Mouse (Mus musculus) megakaryocyte, embryonic 14.5 days (primary cell): ENCODE results near the gene Rtn2. TPM values are rescaled to one million over a fixed set of nuclear protein-coding genes. Genes with fewer than 3 reads are reported as not detected.

ENCODE experiments used
- H3K27me3 ChIP-seq: replicated peaks from 2 replicates; pipeline ENCODE3; 2012; ENCODE audit warnings: inconsistent platforms
- H3K36me3 ChIP-seq: replicated peaks from 2 replicates; pipeline ENCODE3; 2012; ENCODE audit warnings: low read length, inconsistent platforms, mixed read lengths
- H3K4me1 ChIP-seq: 2 replicates; pipeline ENCODE4 v1.6.1; 2012; ENCODE audit warnings: inconsistent platforms
- H3K4me3 ChIP-seq: replicated peaks from 2 replicates; pipeline ENCODE3; 2012; ENCODE audit warnings: moderate library complexity, mild to moderate bottlenecking, inconsistent platforms
- H3K9me3 ChIP-seq: 2 replicates; pipeline ENCODE4 v1.6.1; 2012; ENCODE audit warnings: inconsistent platforms
- FLI1 ChIP-seq: IDR thresholded peaks from 2 replicates; pipeline ENCODE4 v1.6.1; 2012; ENCODE audit warnings: low read length, inconsistent platforms, mixed read lengths
- GATA1 ChIP-seq: IDR thresholded peaks from 3 replicates; pipeline ENCODE4 v1.6.1; 2012; ENCODE audit warnings: mixed read lengths, low read length, inconsistent platforms, borderline replicate concordance
- polyA plus RNA-seq: library from polyadenylated mRNA; stranded (reverse); fragments of >175 nt; gene quantifications from 2 replicates; pipeline ENCODE4 v1.2.3, GENCODE M21; 2012; ENCODE audit warnings: low replicate concordance; ENCODE audit not compliant: insufficient read depth

Rtn2 gene
- polyA plus RNA-seq, 1 experiment: 6.1 TPM

GRCm38 (mm10) chr7:19305796-19306765 is 23.7 kb downstream of the Rtn2 start:
- Histone ChIP-seq H3K9me3 (no peaks in the 10 kb centered on the region), H3K27me3 (peaks cover 51% of the 10 kb centered on the region), H3K36me3 (no peaks in the 10 kb centered on the region), H3K4me1 (peaks cover 78% of the 10 kb centered on the region), H3K4me3 (peak overlapping the region; percentile 15)
- TF ChIP-seq GATA1 (no peak), FLI1 (no peak)

GRCm38 (mm10) chr7:19306819-19307738 is 24.7 kb downstream of the Rtn2 start:
- H3K36me3 ChIP-seq: no peaks in the 10 kb centered on the region
- peaks cover 3% of the 10 kb centered on the region for H3K9me3 ChIP-seq
- TF ChIP-seq GATA1 (no peak), FLI1 (no peak)
- peaks cover 72% of the 10 kb centered on the region for H3K4me1 ChIP-seq
- peak overlapping the region; percentile 91 for H3K4me3 ChIP-seq
- peaks cover 49% of the 10 kb centered on the region for H3K27me3 ChIP-seq

GRCm38 (mm10) chr7:19307739-19308453 is 25.5 kb downstream of the Rtn2 start:
- TF ChIP-seq GATA1: no peak
- no peak for TF ChIP-seq FLI1
- H3K27me3 ChIP-seq: peaks cover 44% of the 10 kb centered on the region
- no peaks in the 10 kb centered on the region for H3K36me3 ChIP-seq
- H3K4me1 ChIP-seq: peaks cover 70% of the 10 kb centered on the region
- H3K4me3 ChIP-seq: peak overlapping the region; percentile 91
- peaks cover 6% of the 10 kb centered on the region for H3K9me3 ChIP-seq

- Histone ChIP-seq H3K36me3 (no peaks in the 10 kb centered on the region), H3K4me1 (peaks cover 72% of the 10 kb centered on the region), H3K27me3 (peaks cover 46% of the 10 kb centered on the region), H3K4me3 (peak overlapping the region; percentile 91), H3K9me3 (peaks cover 6% of the 10 kb centered on the region)
- TF ChIP-seq FLI1: no peak
- TF ChIP-seq GATA1: no peak
Observed at GRCm38 (mm10) chr7:19308454-19309277, 26.2 kb downstream of the Rtn2 start.

- peak overlapping the region; percentile 91 for H3K4me3 ChIP-seq
- H3K27me3 ChIP-seq: peaks cover 47% of the 10 kb centered on the region
- H3K36me3 ChIP-seq: no peaks in the 10 kb centered on the region
- peaks cover 70% of the 10 kb centered on the region for H3K4me1 ChIP-seq
- H3K9me3 ChIP-seq: peaks cover 6% of the 10 kb centered on the region
- TF ChIP-seq GATA1 (no peak), FLI1 (no peak)
Observed at GRCm38 (mm10) chr7:19309278-19309883, 27.0 kb downstream of the Rtn2 start.

- H3K4me1 ChIP-seq: peaks cover 63% of the 10 kb centered on the region
- TF ChIP-seq FLI1 (no peak), GATA1 (no peak)
- peak within 1 kb of the TSS; percentile 91 for H3K4me3 ChIP-seq
- H3K27me3 ChIP-seq: peaks cover 47% of the 10 kb centered on the region
- H3K36me3 ChIP-seq: no peaks in the 10 kb centered on the region
- H3K9me3 ChIP-seq: peaks cover 6% of the 10 kb centered on the region
Observed at GRCm38 (mm10) chr7:19309884-19310641, 27.6 kb downstream of the Rtn2 start, which contains the start of gene Fosb. Fosb (minus strand) TSS chr7:19310051.

GRCm38 (mm10) chr7:19311991-19312390 is 29.6 kb downstream of the Rtn2 start:
- peaks cover 47% of the 10 kb centered on the region for H3K27me3 ChIP-seq
- peaks cover 61% of the 10 kb centered on the region for H3K4me1 ChIP-seq
- H3K4me3 ChIP-seq: no peak overlapping the region
- H3K9me3 ChIP-seq: peaks cover 6% of the 10 kb centered on the region
- TF ChIP-seq FLI1: no peak
- no peak for TF ChIP-seq GATA1
- no peaks in the 10 kb centered on the region for H3K36me3 ChIP-seq
